Mouse (Mus musculus) lung, postnatal 14 days (tissue): ENCODE measurements around the gene Olfr835.

Experiments
- DNase-seq: peaks from one replicate; pipeline ENCODE4 v3.0.0; 2021

Olfr835 gene

GRCm38 (mm10) chr9:19032435-19032834 is at the start of gene Olfr835:
TSS of gene Olfr835 (plus strand) at chr9:19032735.
- DNase-seq = no peak

- no peak for DNase-seq
Measured at GRCm38 (mm10) chr9:18987690-18988089, 44.8 kb upstream of the Olfr835 start, which contains the start of gene Olfr834. TSS of gene Olfr834 (plus strand) at chr9:18987990.

GRCm38 (mm10) chr9:19084986-19085385 is 52.5 kb downstream of the Olfr835 start:
- no peak for DNase-seq
